Mouse (Mus musculus) G1E (cell line): ENCODE data around the gene Nos1.

Experiments used
- CTCF ChIP-seq: IDR thresholded peaks from 2 replicates; pipeline ENCODE4 v1.5.1; 2012; ENCODE audit warnings: low read depth, low read length, inconsistent platforms, mixed read lengths
- GATA1 ChIP-seq: IDR thresholded peaks from 2 replicates; pipeline ENCODE4 v1.6.1; 2012; ENCODE audit warnings: borderline replicate concordance, low read length, inconsistent platforms, mixed read lengths
- POLR2AphosphoS5 ChIP-seq: IDR thresholded peaks from 2 replicates; pipeline ENCODE4 v1.6.1; 2012; ENCODE audit warnings: low read depth, low read length, inconsistent platforms; ENCODE audit not compliant: insufficient replicate concordance

DNA sequence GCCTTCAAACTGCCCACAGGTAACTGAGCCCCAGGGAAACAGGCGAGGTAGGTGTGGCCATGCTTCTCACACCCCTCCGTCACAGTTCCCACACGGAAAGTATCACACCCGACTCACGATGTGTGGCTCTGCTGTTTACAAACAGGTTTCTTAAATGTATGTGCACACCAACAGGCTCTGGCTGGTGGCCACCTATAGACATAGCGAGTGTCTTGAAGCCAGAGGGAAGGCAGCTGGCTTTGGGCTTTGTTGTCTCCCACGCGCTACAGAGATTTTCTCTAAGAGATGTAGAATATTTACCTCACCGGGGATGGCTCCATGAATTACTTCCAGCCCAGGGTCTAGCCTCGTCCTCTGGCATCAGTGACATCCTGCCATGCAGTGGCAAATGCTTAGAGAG lies 118.5 kb downstream of the Nos1 start:
- no peak for TF ChIP-seq CTCF
- TF ChIP-seq GATA1 = no peak
- no peak for TF ChIP-seq POLR2AphosphoS5
